10 mouse cellular contexts compared by ENCODE assay signal in the genomic region with DNA sequence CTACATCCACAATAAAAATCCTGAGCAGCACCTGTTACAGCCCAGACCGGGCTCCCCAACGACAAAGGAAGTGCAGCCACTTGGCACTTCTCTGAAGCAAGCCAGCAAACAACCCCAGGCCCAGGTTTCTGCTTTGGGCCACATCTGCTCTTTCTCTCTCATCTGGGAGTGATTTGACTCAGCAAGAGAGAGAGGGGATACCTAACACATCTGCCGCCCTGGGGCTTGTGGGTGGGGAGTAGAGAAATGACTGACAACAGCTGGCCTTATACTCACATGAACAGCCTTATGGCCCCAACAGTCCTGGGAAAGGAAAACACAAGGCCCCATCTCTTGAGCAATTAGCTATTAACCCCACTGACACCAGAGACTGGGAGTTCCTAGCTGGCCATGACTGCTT.
DNase-seq lines count a peak whose midpoint lies in the region; ATAC-seq and TF ChIP-seq lines count a peak whose summit lies in the region.
"Had no signal": no experiment of that assay in that cellular context is flagged by ENCODE, and none has a peak within 500 bp of the region (broad histone marks: within the 10 kb centered on the region; RNA-seq: fewer than 3 reads in every experiment).

No protein-coding gene starts in this region.

- 45% methylated on average over 3 of the region's 3 CpGs for WGBS in hindbrain, embryonic 10.5 days
- WGBS in hindbrain, postnatal 0 days = 52% methylated on average over 3 of the region's 3 CpGs
- WGBS in liver, embryonic 12.5 days (ENCODE audit: insufficient replicate concordance) = 8% methylated on average over 3 of the region's 3 CpGs
- WGBS in forebrain, embryonic 15.5 days = 65% methylated on average over 3 of the region's 3 CpGs

- TF ChIP-seq CTCF in hindbrain, postnatal 0 days (IDR thresholded peaks at IDR 0.05; ENCODE audit: low read depth) = no peak

- no peaks in the 10 kb centered on the region for H3K9me3 ChIP-seq in hindbrain, embryonic 10.5 days
- no peaks in the 10 kb centered on the region for H3K9me3 ChIP-seq in hindbrain, postnatal 0 days (ENCODE audit: low read length)
- no peaks in the 10 kb centered on the region for H3K9me3 ChIP-seq in liver, embryonic 12.5 days (replicated peaks)
- no peaks in the 10 kb centered on the region for H3K9me3 ChIP-seq in forebrain, embryonic 15.5 days
- H3K9me3 ChIP-seq: neural tube, embryonic 12.5 days had no signal

- no peak overlapping the region for H3K4me2 ChIP-seq in hindbrain, postnatal 0 days (ENCODE audit: low read depth, low read length)
- peak overlapping the region; percentile 4 for H3K4me2 ChIP-seq in liver, embryonic 12.5 days
- no peak overlapping the region for H3K4me2 ChIP-seq in forebrain, embryonic 15.5 days (replicated peaks)
- H3K4me2 ChIP-seq: neural tube, embryonic 12.5 days had no signal

- no peak overlapping the region for H3K4me3 ChIP-seq in hindbrain, embryonic 10.5 days
- H3K4me3 ChIP-seq in hindbrain, postnatal 0 days (ENCODE audit: low read length) = no peak overlapping the region
- no peak overlapping the region for H3K4me3 ChIP-seq in liver, embryonic 12.5 days
- H3K4me3 ChIP-seq in forebrain, embryonic 15.5 days = no peak overlapping the region
- H3K4me3 ChIP-seq: neural tube, embryonic 12.5 days had no signal

- H3K27ac ChIP-seq in hindbrain, embryonic 10.5 days = no peak overlapping the region
- H3K27ac ChIP-seq in hindbrain, postnatal 0 days = no peak overlapping the region
- H3K27ac ChIP-seq in liver, embryonic 12.5 days = peak overlapping the region; percentile 52; the same call in 1 of the 2 replicates
- H3K27ac ChIP-seq in forebrain, embryonic 15.5 days (replicated peaks) = no peak overlapping the region
- H3K27ac ChIP-seq: neural tube, embryonic 12.5 days had no signal

- no peaks in the 10 kb centered on the region for H3K27me3 ChIP-seq in hindbrain, embryonic 10.5 days (ENCODE audit: insufficient read depth, poor library complexity, severe bottlenecking)
- H3K27me3 ChIP-seq in hindbrain, postnatal 0 days (ENCODE audit: insufficient read depth, low read length) = peaks cover 4% of the 10 kb centered on the region; the same call in 1 of the 2 replicates
- no peaks in the 10 kb centered on the region for H3K27me3 ChIP-seq in liver, embryonic 12.5 days (replicated peaks)
- H3K27me3 ChIP-seq in forebrain, embryonic 15.5 days = no peaks in the 10 kb centered on the region
- H3K27me3 ChIP-seq: neural tube, embryonic 12.5 days had no signal

- H3K9ac ChIP-seq in hindbrain, postnatal 0 days (replicated peaks; ENCODE audit: low read length) = no peak overlapping the region
- no peak overlapping the region for H3K9ac ChIP-seq in liver, embryonic 12.5 days
- no peak overlapping the region for H3K9ac ChIP-seq in forebrain, embryonic 15.5 days (replicated peaks)
- H3K9ac ChIP-seq: neural tube, embryonic 12.5 days had no signal

- peaks cover 9% of the 10 kb centered on the region for H3K4me1 ChIP-seq in hindbrain, embryonic 10.5 days (replicated peaks)
- H3K4me1 ChIP-seq in hindbrain, postnatal 0 days (ENCODE audit: insufficient read depth, low read length) = no peaks in the 10 kb centered on the region
- H3K4me1 ChIP-seq in liver, embryonic 12.5 days = peaks cover 19% of the 10 kb centered on the region
- H3K4me1 ChIP-seq in forebrain, embryonic 15.5 days = no peaks in the 10 kb centered on the region
- H3K4me1 ChIP-seq: neural tube, embryonic 12.5 days had no signal

- peak; percentile 44 for DNase-seq in hindbrain, embryonic 10.5 days (ENCODE audit: low spot score)
- no peak for DNase-seq in hindbrain, postnatal 0 days (ENCODE audit: low spot score)
- DNase-seq in embryo, embryonic 10 days (ENCODE audit: low spot score) = peak; percentile 68
- peak; percentile 67 to 86 for DNase-seq in thymus, adult 18-20 months
- DNase-seq in cerebellum, adult 8-10 months = no peak
- DNase-seq: kidney, postnatal 36 days had no signal

- no peak for ATAC-seq in hindbrain, postnatal 0 days
- ATAC-seq in liver, embryonic 12.5 days = peak; percentile 46; the same call in 1 of the 2 replicates
- ATAC-seq in cerebellum, adult (ENCODE audit: insufficient number of reproducible peaks, low FRiP score, low TSS enrichment) = no peak
- no peak for ATAC-seq in forebrain, embryonic 15.5 days (replicated peaks)

- H3K36me3 ChIP-seq in hindbrain, embryonic 10.5 days = no peaks in the 10 kb centered on the region
- no peaks in the 10 kb centered on the region for H3K36me3 ChIP-seq in hindbrain, postnatal 0 days (ENCODE audit: insufficient read depth, low read length)
- H3K36me3 ChIP-seq in liver, embryonic 12.5 days = no peaks in the 10 kb centered on the region
- no peaks in the 10 kb centered on the region for H3K36me3 ChIP-seq in forebrain, embryonic 15.5 days
- H3K36me3 ChIP-seq: neural tube, embryonic 12.5 days had no signal

Comparison
In these comparisons a context has a peak if more than half of its experiments do, and no peak if none do; other contexts are left out.
1. DNase-seq: peak in hindbrain, embryonic 10.5 days (single experiment), embryo, embryonic 10 days (single experiment) and thymus, adult 18-20 months (2 of 2); none in hindbrain, postnatal 0 days (single experiment) and cerebellum, adult 8-10 months (single experiment).